ENCODE assay signal across 19 mouse cellular contexts in genomic region chr6:52235866-52236265, GRCm38 (mm10). TPM values are rescaled to one million over a fixed set of nuclear protein-coding genes. Genes with fewer than 3 reads are reported as not detected.
A peak's percentile ranks its signal among the peaks of the same experiment; 100 is the strongest.
DNase-seq lines count a peak whose midpoint lies in the region; ATAC-seq and TF ChIP-seq lines count a peak whose summit lies in the region.
"Had no signal": no experiment of that assay in that cellular context is flagged by ENCODE, and none has a peak within 500 bp of the region (broad histone marks: within the 10 kb centered on the region; RNA-seq: fewer than 3 reads in every experiment).

No protein-coding gene starts in this region.

- H3K9me3 ChIP-seq in intestine, embryonic 15.5 days: no peaks in the 10 kb centered on the region
- no peaks in the 10 kb centered on the region for H3K9me3 ChIP-seq in intestine, postnatal 0 days (ENCODE audit: control insufficient read depth)
- H3K9me3 ChIP-seq in limb, embryonic 12.5 days: no peaks in the 10 kb centered on the region
- no peaks in the 10 kb centered on the region for H3K9me3 ChIP-seq in neural tube, embryonic 15.5 days (replicated peaks)
- H3K9me3 ChIP-seq in hindbrain, embryonic 11.5 days (ENCODE audit: control insufficient read depth, low read length): no peaks in the 10 kb centered on the region
- H3K9me3 ChIP-seq: heart, embryonic 13.5 days had no signal

- no peaks in the 10 kb centered on the region for H3K36me3 ChIP-seq in intestine, embryonic 15.5 days
- H3K36me3 ChIP-seq in intestine, postnatal 0 days (ENCODE audit: control insufficient read depth, insufficient read depth): no peaks in the 10 kb centered on the region
- H3K36me3 ChIP-seq in limb, embryonic 12.5 days: peaks cover 41% of the 10 kb centered on the region
- no peaks in the 10 kb centered on the region for H3K36me3 ChIP-seq in neural tube, embryonic 15.5 days
- H3K36me3 ChIP-seq in hindbrain, embryonic 11.5 days (ENCODE audit: control insufficient read depth, insufficient read depth, low read length): no peaks in the 10 kb centered on the region
- H3K36me3 ChIP-seq: heart, embryonic 13.5 days had no signal

- H3K27me3 ChIP-seq in intestine, embryonic 15.5 days (replicated peaks): peaks cover 87% of the 10 kb centered on the region
- H3K27me3 ChIP-seq in intestine, postnatal 0 days (replicated peaks; ENCODE audit: control insufficient read depth, insufficient read depth, low read length): peaks cover 98% of the 10 kb centered on the region
- H3K27me3 ChIP-seq in limb, embryonic 12.5 days: peaks cover 3% of the 10 kb centered on the region; the same call in 1 of the 2 replicates
- H3K27me3 ChIP-seq in neural tube, embryonic 15.5 days (replicated peaks): peaks cover 18% of the 10 kb centered on the region
- H3K27me3 ChIP-seq in hindbrain, embryonic 11.5 days (ENCODE audit: control insufficient read depth, insufficient read depth, low read length): peaks cover 89% of the 10 kb centered on the region

- peaks cover 18% of the 10 kb centered on the region for H3K4me1 ChIP-seq in intestine, embryonic 15.5 days (replicated peaks)
- H3K4me1 ChIP-seq in intestine, postnatal 0 days (replicated peaks; ENCODE audit: control insufficient read depth, insufficient read depth, low read length): no peaks in the 10 kb centered on the region
- H3K4me1 ChIP-seq in limb, embryonic 12.5 days (replicated peaks): peaks cover 26% of the 10 kb centered on the region
- H3K4me1 ChIP-seq in neural tube, embryonic 15.5 days: peaks cover 29% of the 10 kb centered on the region
- H3K4me1 ChIP-seq in hindbrain, embryonic 11.5 days (replicated peaks; ENCODE audit: control insufficient read depth, insufficient read depth, low read length): 0 out of 2 replicates have a peak, but pooled peaks cover 3% of the 10 kb centered on the region

- H3K27ac ChIP-seq in intestine, embryonic 15.5 days: no peak overlapping the region
- no peak overlapping the region for H3K27ac ChIP-seq in intestine, postnatal 0 days (ENCODE audit: low read depth, low read length)
- H3K27ac ChIP-seq in limb, embryonic 12.5 days: peak overlapping the region; percentile 100
- 0 out of 2 replicates have a peak overlapping the region, but pooled peaks have one; percentile 45 for H3K27ac ChIP-seq in neural tube, embryonic 15.5 days (replicated peaks)
- no peak overlapping the region for H3K27ac ChIP-seq in hindbrain, embryonic 11.5 days (ENCODE audit: low read depth, low read length)
- H3K27ac ChIP-seq: heart, embryonic 13.5 days; left cerebral cortex, adult 2 months had no signal

- no peak for ATAC-seq in intestine, embryonic 15.5 days
- ATAC-seq in intestine, postnatal 0 days: no peak
- no peak for ATAC-seq in limb, embryonic 12.5 days (ENCODE audit: insufficient number of reproducible peaks, insufficient read depth, low FRiP score, low TSS enrichment, low read depth)
- no peak for ATAC-seq in neural tube, embryonic 15.5 days (ENCODE audit: low FRiP score)
- no peak for ATAC-seq in hindbrain, embryonic 11.5 days (ENCODE audit: low FRiP score)
- ATAC-seq: hindbrain, embryonic 16.5 days had no signal

- TF ChIP-seq CTCF in intestine, postnatal 0 days (IDR thresholded peaks at IDR 0.05; ENCODE audit: low read depth): no peak

- H3K4me2 ChIP-seq in intestine, embryonic 15.5 days (replicated peaks): peak overlapping the region; percentile 9; the same call in 1 of the 2 replicates
- H3K4me2 ChIP-seq in intestine, postnatal 0 days (replicated peaks; ENCODE audit: low read depth): no peak overlapping the region
- H3K4me2 ChIP-seq in limb, embryonic 12.5 days: peak overlapping the region; percentile 96
- H3K4me2 ChIP-seq in neural tube, embryonic 15.5 days: peak overlapping the region; percentile 57
- no peak overlapping the region for H3K4me2 ChIP-seq in hindbrain, embryonic 11.5 days (replicated peaks; ENCODE audit: low read depth, low read length)
- H3K4me2 ChIP-seq: heart, embryonic 13.5 days had no signal

- WGBS in intestine, embryonic 15.5 days: 22% methylated on average over 6 of the region's 6 CpGs
- WGBS in intestine, postnatal 0 days: 23% methylated on average over 6 of the region's 6 CpGs
- WGBS in limb, embryonic 12.5 days: 8% methylated on average over 6 of the region's 6 CpGs
- 30% methylated on average over 6 of the region's 6 CpGs for WGBS in neural tube, embryonic 15.5 days
- WGBS in hindbrain, embryonic 11.5 days: 20% methylated on average over 6 of the region's 6 CpGs

- no peak overlapping the region for H3K9ac ChIP-seq in intestine, embryonic 15.5 days
- H3K9ac ChIP-seq in intestine, postnatal 0 days (ENCODE audit: low read depth, low read length): no peak overlapping the region
- H3K9ac ChIP-seq in limb, embryonic 12.5 days (replicated peaks): peak overlapping the region; percentile 100
- H3K9ac ChIP-seq in neural tube, embryonic 15.5 days (replicated peaks): 0 out of 2 replicates have a peak overlapping the region, but pooled peaks have one; percentile 21
- H3K9ac ChIP-seq in hindbrain, embryonic 11.5 days (ENCODE audit: low read depth, low read length): no peak overlapping the region
- H3K9ac ChIP-seq: heart, embryonic 13.5 days had no signal

- H3K4me3 ChIP-seq in intestine, embryonic 15.5 days (replicated peaks): no peak overlapping the region
- no peak overlapping the region for H3K4me3 ChIP-seq in intestine, postnatal 0 days (ENCODE audit: low read depth, low read length)
- H3K4me3 ChIP-seq in limb, embryonic 12.5 days (replicated peaks): peak overlapping the region; percentile 99
- H3K4me3 ChIP-seq in neural tube, embryonic 15.5 days (replicated peaks): peak overlapping the region; percentile 57; the same call in 1 of the 2 replicates
- no peak overlapping the region for H3K4me3 ChIP-seq in hindbrain, embryonic 11.5 days (ENCODE audit: low read depth, low read length)
- H3K4me3 ChIP-seq: heart, embryonic 13.5 days; left cerebral cortex, adult 2 months had no signal

- peak; percentile 2 for DNase-seq in thymus, postnatal 4 days
- no peak for DNase-seq in thymus, adult 18-20 months
- DNase-seq in hindbrain, embryonic 11.5 days (ENCODE audit: low spot score): no peak
- DNase-seq: cerebellum, adult 9-11 months; gastrocnemius, postnatal 36 days; heart, postnatal 36 days; liver; lung, adult 18-20 months; spleen, adult 18-20 months had no signal

RNA-seq across cellular contexts. Expression of gene Hoxa10, which starts 4.8 kb away (rescaled TPM):
- 11.4 and 20.2 TPM in 2 replicates for polyA plus RNA-seq in intestine, embryonic 15.5 days (2015; fragmentation: Nextera tagmentation; extraction: Ambion mirVana)
- polyA plus RNA-seq in intestine, postnatal 0 days (2015; fragmentation: Nextera tagmentation; extraction: Ambion mirVana): 0.17 and 7.8 TPM in 2 replicates
- polyA plus RNA-seq in limb, embryonic 12.5 days (2016; fragmentation: Nextera tagmentation; extraction: Ambion mirVana): 272 and 294 TPM in 2 replicates
- 48.9 and 69.7 TPM in 2 replicates for polyA plus RNA-seq in neural tube, embryonic 15.5 days (2015; fragmentation: Nextera tagmentation; extraction: Ambion mirVana)
- not detected in 2 replicates for polyA plus RNA-seq in hindbrain, embryonic 11.5 days (2014; fragmentation: Nextera tagmentation; extraction: Ambion mirVana)
- polyA plus RNA-seq: embryonic facial prominence, embryonic 14.5 days; heart, embryonic 13.5 days; hindbrain, embryonic 16.5 days; midbrain, postnatal 0 days; stomach, embryonic 14.5 days had no signal

RNA-seq across cellular contexts. Expression of gene Hoxa9, which starts 5.0 kb away (rescaled TPM):
- 5.3 and 6.3 TPM in 2 replicates for polyA plus RNA-seq in intestine, embryonic 15.5 days (2015; fragmentation: Nextera tagmentation; extraction: Ambion mirVana)
- 1.1 and 3.0 TPM in 2 replicates for polyA plus RNA-seq in intestine, postnatal 0 days (2015; fragmentation: Nextera tagmentation; extraction: Ambion mirVana)
- polyA plus RNA-seq in limb, embryonic 12.5 days (2016; fragmentation: Nextera tagmentation; extraction: Ambion mirVana): 74.7 and 77.4 TPM in 2 replicates
- 64.3 and 77.5 TPM in 2 replicates for polyA plus RNA-seq in neural tube, embryonic 15.5 days (2015; fragmentation: Nextera tagmentation; extraction: Ambion mirVana)
- polyA plus RNA-seq in hindbrain, embryonic 11.5 days (2014; fragmentation: Nextera tagmentation; extraction: Ambion mirVana): 0.25 and 1.1 TPM in 2 replicates
- polyA plus RNA-seq: midbrain, postnatal 0 days had no signal

RNA-seq across cellular contexts. Expression of gene Hoxa11, which starts 9.7 kb away (rescaled TPM):
- polyA plus RNA-seq in intestine, embryonic 15.5 days (2015; fragmentation: Nextera tagmentation; extraction: Ambion mirVana): 2.0 and 3.3 TPM in 2 replicates
- polyA plus RNA-seq in intestine, postnatal 0 days (2015; fragmentation: Nextera tagmentation; extraction: Ambion mirVana): 1.1 TPM in 1 of 2 replicates, not detected in the other
- polyA plus RNA-seq in limb, embryonic 12.5 days (2016; fragmentation: Nextera tagmentation; extraction: Ambion mirVana): 88.2 and 96.8 TPM in 2 replicates
- 4.3 and 9.6 TPM in 2 replicates for polyA plus RNA-seq in neural tube, embryonic 15.5 days (2015; fragmentation: Nextera tagmentation; extraction: Ambion mirVana)
- not detected in 2 replicates for polyA plus RNA-seq in hindbrain, embryonic 11.5 days (2014; fragmentation: Nextera tagmentation; extraction: Ambion mirVana)
- polyA plus RNA-seq: embryonic facial prominence, embryonic 14.5 days; heart, embryonic 13.5 days; hindbrain, embryonic 16.5 days; midbrain, postnatal 0 days; stomach, embryonic 14.5 days had no signal

RNA-seq across cellular contexts. Expression of gene Hoxa7, which starts 14.2 kb away (rescaled TPM):
- polyA plus RNA-seq in intestine, embryonic 15.5 days (2015; fragmentation: Nextera tagmentation; extraction: Ambion mirVana): 7.5 and 9.4 TPM in 2 replicates
- polyA plus RNA-seq in intestine, postnatal 0 days (2015; fragmentation: Nextera tagmentation; extraction: Ambion mirVana): 5.6 and 6.2 TPM in 2 replicates
- 11.7 and 13.8 TPM in 2 replicates for polyA plus RNA-seq in limb, embryonic 12.5 days (2016; fragmentation: Nextera tagmentation; extraction: Ambion mirVana)
- 86.8 and 109 TPM in 2 replicates for polyA plus RNA-seq in neural tube, embryonic 15.5 days (2015; fragmentation: Nextera tagmentation; extraction: Ambion mirVana)
- 0.34 and 1.9 TPM in 2 replicates for polyA plus RNA-seq in hindbrain, embryonic 11.5 days (2014; fragmentation: Nextera tagmentation; extraction: Ambion mirVana)
- polyA plus RNA-seq: midbrain, postnatal 0 days had no signal

RNA-seq across cellular contexts. Expression of gene Gm28308, which starts 22.7 kb away (rescaled TPM):
- polyA plus RNA-seq in intestine, embryonic 15.5 days (2015; fragmentation: Nextera tagmentation; extraction: Ambion mirVana): not detected in 2 replicates
- polyA plus RNA-seq in intestine, postnatal 0 days (2015; fragmentation: Nextera tagmentation; extraction: Ambion mirVana): not detected in 2 replicates
- polyA plus RNA-seq in limb, embryonic 12.5 days (2016; fragmentation: Nextera tagmentation; extraction: Ambion mirVana): 2.1 TPM in 1 of 2 replicates, not detected in the other
- polyA plus RNA-seq in neural tube, embryonic 15.5 days (2015; fragmentation: Nextera tagmentation; extraction: Ambion mirVana): not detected in 2 replicates
- polyA plus RNA-seq in hindbrain, embryonic 11.5 days (2014; fragmentation: Nextera tagmentation; extraction: Ambion mirVana): not detected in 2 replicates
- polyA plus RNA-seq: embryonic facial prominence, embryonic 14.5 days; heart, embryonic 13.5 days; hindbrain, embryonic 16.5 days; midbrain, postnatal 0 days; stomach, embryonic 14.5 days had no signal

Comparison
In these comparisons a context has a peak if more than half of its experiments do, and no peak if none do; other contexts are left out.
1. H3K4me2 ChIP-seq: peak in intestine, embryonic 15.5 days (single experiment), limb, embryonic 12.5 days (single experiment) and neural tube, embryonic 15.5 days (single experiment); none in intestine, postnatal 0 days (single experiment) and hindbrain, embryonic 11.5 days (single experiment).
2. H3K27ac ChIP-seq: peak in limb, embryonic 12.5 days (single experiment) and neural tube, embryonic 15.5 days (single experiment); none in intestine, embryonic 15.5 days (single experiment), intestine, postnatal 0 days (single experiment) and hindbrain, embryonic 11.5 days (single experiment).
3. H3K4me3 ChIP-seq: peak in limb, embryonic 12.5 days (single experiment) and neural tube, embryonic 15.5 days (single experiment); none in intestine, embryonic 15.5 days (single experiment), intestine, postnatal 0 days (single experiment) and hindbrain, embryonic 11.5 days (single experiment).
4. H3K9ac ChIP-seq: peak in limb, embryonic 12.5 days (single experiment) and neural tube, embryonic 15.5 days (single experiment); none in intestine, embryonic 15.5 days (single experiment), intestine, postnatal 0 days (single experiment) and hindbrain, embryonic 11.5 days (single experiment).